Mouse (Mus musculus): ENCODE results near the gene Rhoc. TPM values are rescaled to one million over a fixed set of nuclear protein-coding genes. Genes with fewer than 3 reads are reported as not detected.

The Rhoc gene
- polyA plus RNA-seq, 1 experiment, result 40.4 TPM

- DNase-seq (ENCODE audit: low read depth), result peak; percentile 84
- TF ChIP-seq CTCF (IDR thresholded peaks at IDR 0.05; ENCODE audit: borderline replicate concordance, extremely low read depth, insufficient read depth, insufficient read length) (peak; percentile 68), POLR2A (IDR thresholded peaks at IDR 0.05; ENCODE audit: borderline replicate concordance, extremely low read depth, insufficient read depth, insufficient read length, poor library complexity, severe bottlenecking) (peak; percentile 32; the same call in 1 of the 2 replicates)
These were observed 561 bp downstream of the Rhoc start for GRCm38 (mm10) chr3:104788561-104789311.

- peak; percentile 40 for DNase-seq (ENCODE audit: low read depth)
- TF ChIP-seq POLR2A (IDR thresholded peaks at IDR 0.05; ENCODE audit: borderline replicate concordance, extremely low read depth, insufficient read depth, insufficient read length, poor library complexity, severe bottlenecking) (no peak), CTCF (IDR thresholded peaks at IDR 0.05; ENCODE audit: borderline replicate concordance, extremely low read depth, insufficient read depth, insufficient read length) (no peak)
These were observed 1.1 kb downstream of the Rhoc start for GRCm38 (mm10) chr3:104789312-104789605.

- DNase-seq (ENCODE audit: low read depth), result no peak
These were observed 1.6 kb downstream of the Rhoc start for GRCm38 (mm10) chr3:104789822-104790221.

GRCm38 (mm10) chr3:104790401-104790937, 2.3 kb downstream of the Rhoc start:
- TF ChIP-seq POLR2A (IDR thresholded peaks at IDR 0.05; ENCODE audit: borderline replicate concordance, extremely low read depth, insufficient read depth, insufficient read length, poor library complexity, severe bottlenecking) (no peak), CTCF (IDR thresholded peaks at IDR 0.05; ENCODE audit: borderline replicate concordance, extremely low read depth, insufficient read depth, insufficient read length) (no peak)
- DNase-seq (ENCODE audit: low read depth), result no peak

More at GRCm38 (mm10) chr3:104789822-104790221, 1.6 kb downstream of the Rhoc start:
- TF ChIP-seq CTCF (IDR thresholded peaks at IDR 0.05; ENCODE audit: borderline replicate concordance, extremely low read depth, insufficient read depth, insufficient read length) (no peak), POLR2A (IDR thresholded peaks at IDR 0.05; ENCODE audit: borderline replicate concordance, extremely low read depth, insufficient read depth, insufficient read length, poor library complexity, severe bottlenecking) (no peak)

GRCm38 (mm10) chr3:104791017-104791416, 2.8 kb downstream of the Rhoc start:
- no peak for DNase-seq (ENCODE audit: low read depth)
- TF ChIP-seq POLR2A (IDR thresholded peaks at IDR 0.05; ENCODE audit: borderline replicate concordance, extremely low read depth, insufficient read depth, insufficient read length, poor library complexity, severe bottlenecking), result no peak
- no peak for TF ChIP-seq CTCF (IDR thresholded peaks at IDR 0.05; ENCODE audit: borderline replicate concordance, extremely low read depth, insufficient read depth, insufficient read length)

- TF ChIP-seq CTCF (IDR thresholded peaks at IDR 0.05; ENCODE audit: borderline replicate concordance, extremely low read depth, insufficient read depth, insufficient read length), result no peak
- TF ChIP-seq POLR2A (IDR thresholded peaks at IDR 0.05; ENCODE audit: borderline replicate concordance, extremely low read depth, insufficient read depth, insufficient read length, poor library complexity, severe bottlenecking), result no peak
- DNase-seq (ENCODE audit: low read depth), result no peak
These were observed 3.5 kb downstream of the Rhoc start for GRCm38 (mm10) chr3:104791671-104792070.

- TF ChIP-seq CTCF (IDR thresholded peaks at IDR 0.05; ENCODE audit: borderline replicate concordance, extremely low read depth, insufficient read depth, insufficient read length) (no peak), POLR2A (IDR thresholded peaks at IDR 0.05; ENCODE audit: borderline replicate concordance, extremely low read depth, insufficient read depth, insufficient read length, poor library complexity, severe bottlenecking) (no peak)
- DNase-seq (ENCODE audit: low read depth), result no peak
These were observed 4.4 kb downstream of the Rhoc start for GRCm38 (mm10) chr3:104792360-104793270.

- TF ChIP-seq CTCF (IDR thresholded peaks at IDR 0.05; ENCODE audit: borderline replicate concordance, extremely low read depth, insufficient read depth, insufficient read length), result no peak
- no peak for TF ChIP-seq POLR2A (IDR thresholded peaks at IDR 0.05; ENCODE audit: borderline replicate concordance, extremely low read depth, insufficient read depth, insufficient read length, poor library complexity, severe bottlenecking)
- DNase-seq (ENCODE audit: low read depth), result peak; percentile 95
These were observed 6.0 kb downstream of the Rhoc start for GRCm38 (mm10) chr3:104793871-104794828.

- TF ChIP-seq POLR2A (IDR thresholded peaks at IDR 0.05; ENCODE audit: borderline replicate concordance, extremely low read depth, insufficient read depth, insufficient read length, poor library complexity, severe bottlenecking), result no peak
- no peak for TF ChIP-seq CTCF (IDR thresholded peaks at IDR 0.05; ENCODE audit: borderline replicate concordance, extremely low read depth, insufficient read depth, insufficient read length)
- no peak for DNase-seq (ENCODE audit: low read depth)
These were observed 6.8 kb downstream of the Rhoc start for GRCm38 (mm10) chr3:104794953-104795470.

- no peak for DNase-seq (ENCODE audit: low read depth)
- TF ChIP-seq CTCF (IDR thresholded peaks at IDR 0.05; ENCODE audit: borderline replicate concordance, extremely low read depth, insufficient read depth, insufficient read length), result no peak
- TF ChIP-seq POLR2A (IDR thresholded peaks at IDR 0.05; ENCODE audit: borderline replicate concordance, extremely low read depth, insufficient read depth, insufficient read length, poor library complexity, severe bottlenecking), result no peak
These were observed 7.6 kb downstream of the Rhoc start for GRCm38 (mm10) chr3:104795661-104796340.

All from brain, embryonic 14.5 days (tissue).